9 mouse cellular contexts compared by ENCODE assay signal in genomic region chr17:23774090-23774489, GRCm38 (mm10). TPM values are rescaled to one million over a fixed set of nuclear protein-coding genes. Genes with fewer than 3 reads are reported as not detected.
A peak's percentile ranks its signal among the peaks of the same experiment; 100 is the strongest.
DNase-seq lines count a peak whose midpoint lies in the region; ATAC-seq and TF ChIP-seq lines count a peak whose summit lies in the region.
"Had no signal": no experiment of that assay in that cellular context is flagged by ENCODE, and none has a peak within 500 bp of the region (broad histone marks: within the 10 kb centered on the region; RNA-seq: fewer than 3 reads in every experiment).

No protein-coding gene starts in this region.

- 0 out of 2 replicates have a peak, but pooled peaks have one; percentile 37 for ATAC-seq in erythroid progenitor cell, adult 5-6 weeks (replicated peaks; ENCODE audit: low FRiP score, poor library complexity, severe bottlenecking)
- ATAC-seq in hematopoietic stem cell, adult 5-6 weeks (replicated peaks in 1 of 2; ENCODE audit: insufficient read depth in 1 of 2, low FRiP score in 2 of 2, low TSS enrichment in 1 of 2, low read depth in 1 of 2, poor library complexity in 2 of 2, severe bottlenecking in 2 of 2), result peak; percentile 80 to 81

- peaks cover 10% of the 10 kb centered on the region for H3K27me3 ChIP-seq in E14TG2a.4 (ENCODE audit: insufficient read depth, low read length)
- H3K27me3 ChIP-seq: limb, embryonic 12.5 days had no signal

- no peak overlapping the region for H3K4me3 ChIP-seq in E14TG2a.4 (replicated peaks; ENCODE audit: low read length)
- H3K4me3 ChIP-seq in bone marrow macrophage, adult 2 months (ENCODE audit: insufficient read depth, low read length), result no peak overlapping the region
- H3K4me3 ChIP-seq: limb, embryonic 12.5 days had no signal

- no peak for TF ChIP-seq POLR2A in bone marrow macrophage, adult 2 months (IDR thresholded peaks at IDR 0.05; ENCODE audit: borderline replicate concordance, low read depth, low read length)

- no peak overlapping the region for H3K27ac ChIP-seq in bone marrow macrophage, adult 2 months (ENCODE audit: insufficient read depth, low read depth, low read length)
- H3K27ac ChIP-seq: limb, embryonic 12.5 days had no signal

- H3K4me1 ChIP-seq in E14TG2a.4 (replicated peaks; ENCODE audit: low read depth, low read length), result peaks cover 19% of the 10 kb centered on the region
- H3K4me1 ChIP-seq in bone marrow macrophage, adult 2 months (ENCODE audit: control insufficient read depth, insufficient read depth, low read length), result peaks cover 17% of the 10 kb centered on the region

- H3K9me3 ChIP-seq in E14TG2a.4 (ENCODE audit: low read length), result no peaks in the 10 kb centered on the region
- H3K9me3 ChIP-seq: limb, embryonic 12.5 days had no signal

- TF ChIP-seq CTCF in E14TG2a.4 (conservative IDR thresholded peaks at IDR 0.05; ENCODE audit: low read length), result peak; percentile 36
- TF ChIP-seq CTCF in bone marrow macrophage, adult 2 months (IDR thresholded peaks at IDR 0.05; ENCODE audit: low read depth, low read length), result peak; percentile 60

- DNase-seq in layer of hippocampus, adult 9-10 months (ENCODE audit: low spot score), result peak; percentile 52
- peak; percentile 90 for DNase-seq in lung, postnatal 14 days
- DNase-seq in right cerebral cortex, adult 2 months (ENCODE audit: low spot score in 2 of 2), result peak; percentile 77 to 87
- DNase-seq in urinary bladder, adult 2 months (ENCODE audit: low spot score), result peak; percentile 64

- no peaks in the 10 kb centered on the region for H3K36me3 ChIP-seq in E14TG2a.4 (ENCODE audit: insufficient read depth, low read length)

RNA-seq across cellular contexts. Expression of gene Flywch1, which starts 2.7 kb away (rescaled TPM):
- 20.4 and 21.3 TPM in 2 replicates for polyA plus RNA-seq in bone marrow macrophage, adult 2 months (2012; ENCODE audit: insufficient read depth, insufficient read length, missing spikeins)
- 2.1 and 2.9 TPM in 2 replicates for total RNA-seq in erythroid progenitor cell, adult 5-6 weeks (2015; ENCODE audit: low replicate concordance)
- total RNA-seq in erythroid progenitor cell, adult 5-6 weeks (2017; ENCODE audit: low replicate concordance), result 3.4 and 14.2 TPM in 2 replicates
- 26.3 and 33.2 TPM in 2 replicates for total RNA-seq in hematopoietic stem cell, adult 5-6 weeks (2017)
- polyA plus RNA-seq in urinary bladder, adult 2 months (2012; rRNA removed), result 35.0 and 39.3 TPM in 2 replicates

RNA-seq across cellular contexts. Expression of gene Flywch2, which starts 11.8 kb away (rescaled TPM):
- 1.6 and 1.8 TPM in 2 replicates for polyA plus RNA-seq in bone marrow macrophage, adult 2 months (2012; ENCODE audit: insufficient read depth, insufficient read length, missing spikeins)
- not detected in 2 replicates for total RNA-seq in erythroid progenitor cell, adult 5-6 weeks (2015; ENCODE audit: low replicate concordance)
- total RNA-seq in erythroid progenitor cell, adult 5-6 weeks (2017; ENCODE audit: low replicate concordance), result not detected in 2 replicates
- total RNA-seq in hematopoietic stem cell, adult 5-6 weeks (2017), result 6.3 and 9.1 TPM in 2 replicates
- 9.0 and 13.2 TPM in 2 replicates for polyA plus RNA-seq in urinary bladder, adult 2 months (2012; rRNA removed)

RNA-seq across cellular contexts. Expression of gene Srrm2, which starts 16.2 kb away (rescaled TPM):
- 502 and 543 TPM in 2 replicates for polyA plus RNA-seq in bone marrow macrophage, adult 2 months (2012; ENCODE audit: insufficient read depth, insufficient read length, missing spikeins)
- total RNA-seq in erythroid progenitor cell, adult 5-6 weeks (2015; ENCODE audit: low replicate concordance), result 468 and 572 TPM in 2 replicates
- 294 and 325 TPM in 2 replicates for total RNA-seq in erythroid progenitor cell, adult 5-6 weeks (2017; ENCODE audit: low replicate concordance)
- total RNA-seq in hematopoietic stem cell, adult 5-6 weeks (2017), result 133 and 212 TPM in 2 replicates
- 540 TPM in 2 replicates for polyA plus RNA-seq in urinary bladder, adult 2 months (2012; rRNA removed)

RNA-seq across cellular contexts. Expression of gene Kremen2, which starts 28.5 kb away (rescaled TPM):
- polyA plus RNA-seq in bone marrow macrophage, adult 2 months (2012; ENCODE audit: insufficient read depth, insufficient read length, missing spikeins), result not detected in 2 replicates
- total RNA-seq in erythroid progenitor cell, adult 5-6 weeks (2015; ENCODE audit: low replicate concordance), result not detected in 2 replicates
- total RNA-seq in erythroid progenitor cell, adult 5-6 weeks (2017; ENCODE audit: low replicate concordance), result not detected in 2 replicates
- total RNA-seq in hematopoietic stem cell, adult 5-6 weeks (2017), result not detected in 2 replicates
- 0.04 and 0.11 TPM in 2 replicates for polyA plus RNA-seq in urinary bladder, adult 2 months (2012; rRNA removed)

RNA-seq across cellular contexts. Expression of gene Paqr4, which starts 33.4 kb away (rescaled TPM):
- 13.9 TPM in 2 replicates for polyA plus RNA-seq in bone marrow macrophage, adult 2 months (2012; ENCODE audit: insufficient read depth, insufficient read length, missing spikeins)
- 1.4 and 10.1 TPM in 2 replicates for total RNA-seq in erythroid progenitor cell, adult 5-6 weeks (2015; ENCODE audit: low replicate concordance)
- 7.5 and 11.2 TPM in 2 replicates for total RNA-seq in erythroid progenitor cell, adult 5-6 weeks (2017; ENCODE audit: low replicate concordance)
- 2.3 and 3.4 TPM in 2 replicates for total RNA-seq in hematopoietic stem cell, adult 5-6 weeks (2017)
- 12.8 and 13.0 TPM in 2 replicates for polyA plus RNA-seq in urinary bladder, adult 2 months (2012; rRNA removed)
